Mouse (Mus musculus): ENCODE measurements around the gene Hipk2. TPM values are rescaled to one million over a fixed set of nuclear protein-coding genes. Genes with fewer than 3 reads are reported as not detected.
A peak's percentile ranks its signal among the peaks of the same experiment; 100 is the strongest.

Gene Hipk2
- polyA plus RNA-seq, 1 experiment from 2014 or later, result 28.0 TPM

DNA sequence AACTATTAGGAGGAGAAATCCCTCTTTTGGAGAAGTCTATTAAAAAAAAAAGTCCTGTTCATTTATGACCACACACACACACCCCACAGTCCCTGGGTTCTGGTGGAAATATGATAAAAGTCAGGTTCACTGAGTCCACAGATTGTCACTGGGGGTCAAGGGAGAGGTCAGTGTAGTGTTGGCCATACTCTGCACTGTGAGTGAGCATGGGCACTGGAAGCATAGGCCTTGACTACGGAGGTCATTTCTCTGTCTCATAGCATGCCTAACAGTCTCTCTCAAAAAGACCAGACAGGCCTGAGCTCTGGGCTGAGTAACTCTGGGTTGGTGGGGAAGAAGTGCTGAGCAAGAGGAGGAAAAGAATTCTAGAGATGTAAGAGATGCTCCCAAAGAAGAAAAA lies 2.6 kb downstream of the Hipk2 start:
- no peaks in the 10 kb centered on the region for H3K9me3 ChIP-seq (ENCODE audit: low read length)
- no peaks in the 10 kb centered on the region for H3K36me3 ChIP-seq (ENCODE audit: insufficient read depth, low read length)
- H3K27ac ChIP-seq (ENCODE audit: low read length), result no peak overlapping the region
- no peak for ATAC-seq (ENCODE audit: low FRiP score, low TSS enrichment)
- H3K4me1 ChIP-seq (ENCODE audit: insufficient read depth, low read length), result peaks cover 37% of the 10 kb centered on the region
- H3K4me3 ChIP-seq (ENCODE audit: low read length), result peak overlapping the region; percentile 98
- H3K4me2 ChIP-seq (replicated peaks; ENCODE audit: low read depth, low read length), result peak overlapping the region; percentile 69
- H3K9ac ChIP-seq (replicated peaks; ENCODE audit: low read length), result peak overlapping the region; percentile 99; the same call in 1 of the 2 replicates
- no peaks in the 10 kb centered on the region for H3K27me3 ChIP-seq (ENCODE audit: insufficient read depth, low read length)
- WGBS, result 47% methylated on average over 1 of the region's 1 CpGs

DNA sequence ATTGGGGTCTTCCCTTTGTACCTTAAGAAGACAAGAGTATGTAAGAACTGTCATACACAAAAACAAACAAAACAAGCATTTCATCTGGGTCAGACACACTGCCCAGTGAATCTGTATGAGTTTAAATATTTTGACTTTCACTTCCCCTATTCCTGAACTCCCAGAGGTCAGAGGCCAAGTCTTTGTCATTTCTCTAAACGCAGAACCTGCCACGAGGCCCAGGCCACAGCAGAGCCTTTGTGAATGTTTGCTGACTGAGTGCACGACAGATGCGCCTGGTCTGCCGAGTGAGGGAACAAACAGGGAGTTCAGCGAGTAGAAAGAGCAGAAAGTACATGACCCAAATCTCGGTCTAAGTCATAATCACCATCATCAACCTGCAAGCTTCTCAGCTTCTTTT lies 4.9 kb downstream of the Hipk2 start:
- no peaks in the 10 kb centered on the region for H3K9me3 ChIP-seq (ENCODE audit: low read length)
- H3K9ac ChIP-seq (replicated peaks; ENCODE audit: low read length), result no peak overlapping the region
- ATAC-seq (ENCODE audit: low FRiP score, low TSS enrichment), result no peak
- H3K27me3 ChIP-seq (ENCODE audit: insufficient read depth, low read length), result no peaks in the 10 kb centered on the region
- no peak overlapping the region for H3K27ac ChIP-seq (ENCODE audit: low read length)
- no peak overlapping the region for H3K4me2 ChIP-seq (replicated peaks; ENCODE audit: low read depth, low read length)
- no peaks in the 10 kb centered on the region for H3K36me3 ChIP-seq (ENCODE audit: insufficient read depth, low read length)
- WGBS, result 34% methylated on average over 7 of the region's 7 CpGs
- H3K4me1 ChIP-seq (ENCODE audit: insufficient read depth, low read length), result peaks cover 54% of the 10 kb centered on the region
- no peak overlapping the region for H3K4me3 ChIP-seq (ENCODE audit: low read length)

DNA sequence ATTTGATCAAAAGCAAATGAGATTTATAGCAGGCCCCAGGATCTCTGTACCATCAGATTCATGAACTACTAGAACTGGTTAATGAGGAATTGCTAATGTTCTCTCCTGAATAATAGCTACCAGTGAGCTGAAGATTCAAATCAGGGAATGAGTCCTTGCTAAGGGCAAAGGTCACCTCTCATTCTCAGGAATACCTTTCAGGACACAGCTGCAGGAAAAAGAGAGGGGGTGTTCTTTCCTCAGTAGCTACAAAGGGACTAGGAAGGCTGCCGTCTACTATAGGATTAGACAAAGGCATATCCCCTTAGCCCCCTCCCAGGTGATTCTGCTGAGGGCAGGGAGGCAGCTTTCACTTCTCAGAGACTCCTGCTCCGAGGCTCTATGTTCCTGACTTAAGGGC lies 5.9 kb downstream of the Hipk2 start:
- Histone ChIP-seq H3K9ac (replicated peaks; ENCODE audit: low read length) (no peak overlapping the region), H3K4me2 (replicated peaks; ENCODE audit: low read depth, low read length) (no peak overlapping the region), H3K27me3 (ENCODE audit: insufficient read depth, low read length) (no peaks in the 10 kb centered on the region), H3K27ac (ENCODE audit: low read length) (0 out of 2 replicates have a peak overlapping the region, but pooled peaks have one; percentile 16), H3K9me3 (ENCODE audit: low read length) (no peaks in the 10 kb centered on the region), H3K4me1 (ENCODE audit: insufficient read depth, low read length) (peaks cover 64% of the 10 kb centered on the region), H3K36me3 (ENCODE audit: insufficient read depth, low read length) (no peaks in the 10 kb centered on the region), H3K4me3 (ENCODE audit: low read length) (no peak overlapping the region)
- 57% methylated on average over 2 of the region's 2 CpGs for WGBS
- ATAC-seq (ENCODE audit: low FRiP score, low TSS enrichment), result no peak

DNA sequence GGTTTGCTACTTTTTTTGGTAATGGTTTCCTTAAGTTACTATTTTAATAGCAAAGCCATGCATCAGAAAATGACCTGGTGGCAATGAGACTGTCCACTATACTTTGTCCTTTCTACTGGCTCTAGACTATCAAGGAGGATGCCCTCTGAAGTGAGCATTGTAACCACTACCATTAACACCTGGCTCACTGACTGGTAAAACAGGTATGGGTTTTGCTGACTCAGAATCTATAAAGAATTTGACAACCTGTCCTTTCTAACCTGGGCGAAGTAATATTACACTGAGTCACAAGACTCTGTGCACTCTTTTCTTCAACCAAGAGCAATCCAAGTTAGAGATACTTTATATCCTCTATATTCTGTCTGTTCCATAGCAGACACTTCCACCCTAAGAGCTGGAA lies 7.0 kb downstream of the Hipk2 start:
- no peaks in the 10 kb centered on the region for H3K9me3 ChIP-seq (ENCODE audit: low read length)
- WGBS, result 86% methylated on average over 1 of the region's 1 CpGs

DNA sequence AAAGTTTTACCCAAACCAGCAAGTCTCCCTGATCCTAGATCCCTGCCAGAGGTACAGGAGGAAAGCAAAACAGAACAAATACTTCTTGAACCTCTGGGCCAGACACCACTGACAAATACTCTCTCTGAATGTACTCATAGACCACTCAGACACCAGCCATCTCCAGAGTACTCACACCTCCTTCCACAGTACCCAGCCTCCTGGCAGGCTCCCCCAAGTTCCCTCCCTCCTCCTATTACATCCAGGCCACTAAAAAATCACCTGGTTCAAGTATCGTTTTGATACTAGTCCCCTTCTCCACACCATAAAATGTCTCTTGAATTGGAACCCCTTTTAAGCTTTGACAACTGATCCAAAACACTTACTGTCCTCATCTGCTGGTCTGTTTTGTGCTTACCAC lies 8.7 kb downstream of the Hipk2 start:
- Histone ChIP-seq H3K4me1 (ENCODE audit: insufficient read depth, low read length) (peaks cover 57% of the 10 kb centered on the region), H3K27ac (ENCODE audit: low read length) (peak overlapping the region; percentile 40), H3K9me3 (ENCODE audit: low read length) (no peaks in the 10 kb centered on the region), H3K9ac (replicated peaks; ENCODE audit: low read length) (no peak overlapping the region), H3K4me2 (replicated peaks; ENCODE audit: low read depth, low read length) (no peak overlapping the region), H3K36me3 (ENCODE audit: insufficient read depth, low read length) (no peaks in the 10 kb centered on the region), H3K4me3 (ENCODE audit: low read length) (no peak overlapping the region), H3K27me3 (ENCODE audit: insufficient read depth, low read length) (no peaks in the 10 kb centered on the region)
- no peak for ATAC-seq (ENCODE audit: low FRiP score, low TSS enrichment)
- 32% methylated on average over 1 of the region's 1 CpGs for WGBS

More for the DNA sequence above, 7.0 kb downstream of the Hipk2 start:
- no peaks in the 10 kb centered on the region for H3K27me3 ChIP-seq (ENCODE audit: insufficient read depth, low read length)
- peaks cover 71% of the 10 kb centered on the region for H3K4me1 ChIP-seq (ENCODE audit: insufficient read depth, low read length)
- no peak overlapping the region for H3K4me3 ChIP-seq (ENCODE audit: low read length)
- H3K9ac ChIP-seq (replicated peaks; ENCODE audit: low read length), result no peak overlapping the region
- no peak overlapping the region for H3K4me2 ChIP-seq (replicated peaks; ENCODE audit: low read depth, low read length)
- H3K36me3 ChIP-seq (ENCODE audit: insufficient read depth, low read length), result no peaks in the 10 kb centered on the region
- ATAC-seq (ENCODE audit: low FRiP score, low TSS enrichment), result no peak
- no peak overlapping the region for H3K27ac ChIP-seq (ENCODE audit: low read length)

DNA sequence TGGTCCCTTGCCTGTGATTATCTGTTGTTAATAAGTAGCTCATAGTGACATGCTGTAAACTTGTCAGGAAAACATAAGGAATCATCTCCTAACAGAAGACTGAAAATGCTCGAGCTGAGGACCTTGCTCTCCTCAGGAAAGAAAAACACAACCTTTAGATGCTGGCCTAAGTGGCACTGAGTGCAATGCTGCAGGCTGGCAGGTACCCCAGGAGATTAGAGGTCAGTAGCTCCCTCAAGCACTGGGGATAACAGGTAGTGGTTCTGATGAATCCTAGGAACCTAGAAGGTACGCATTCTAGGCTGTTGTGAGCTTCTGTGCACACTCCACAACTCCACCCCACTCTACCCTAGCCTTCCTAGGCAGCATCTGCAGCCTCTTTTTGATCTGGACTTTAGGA lies 9.2 kb downstream of the Hipk2 start:
- peaks cover 51% of the 10 kb centered on the region for H3K4me1 ChIP-seq (ENCODE audit: insufficient read depth, low read length)
- no peak overlapping the region for H3K9ac ChIP-seq (replicated peaks; ENCODE audit: low read length)
- no peak overlapping the region for H3K4me2 ChIP-seq (replicated peaks; ENCODE audit: low read depth, low read length)
- peak overlapping the region; percentile 40; the same call in 1 of the 2 replicates for H3K27ac ChIP-seq (ENCODE audit: low read length)
- no peaks in the 10 kb centered on the region for H3K36me3 ChIP-seq (ENCODE audit: insufficient read depth, low read length)
- no peaks in the 10 kb centered on the region for H3K9me3 ChIP-seq (ENCODE audit: low read length)
- H3K4me3 ChIP-seq (ENCODE audit: low read length), result no peak overlapping the region
- WGBS, result 57% methylated on average over 2 of the region's 2 CpGs
- no peak for ATAC-seq (ENCODE audit: low FRiP score, low TSS enrichment)
- H3K27me3 ChIP-seq (ENCODE audit: insufficient read depth, low read length), result no peaks in the 10 kb centered on the region

DNA sequence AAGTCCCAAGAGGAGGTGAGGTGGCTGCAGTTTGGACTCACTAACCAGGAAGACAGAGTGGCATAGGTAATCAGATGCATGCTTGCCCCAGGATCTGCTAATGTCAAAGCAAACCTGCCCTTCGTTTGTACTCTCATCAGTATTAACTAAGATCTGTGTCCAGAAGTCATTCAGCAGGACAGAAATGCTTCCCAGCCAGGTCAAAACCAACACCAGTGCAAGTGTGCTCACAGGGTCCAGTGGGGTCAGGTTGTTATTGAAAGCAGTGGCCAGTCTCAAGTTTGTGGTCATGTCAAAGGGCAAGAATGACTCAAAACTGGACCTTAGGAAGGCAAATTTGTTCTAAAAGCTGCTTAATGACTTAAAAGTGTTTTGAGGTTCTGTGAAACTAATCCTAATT lies 9.6 kb downstream of the Hipk2 start:
- Histone ChIP-seq H3K4me3 (ENCODE audit: low read length) (no peak overlapping the region), H3K27me3 (ENCODE audit: insufficient read depth, low read length) (no peaks in the 10 kb centered on the region), H3K9ac (replicated peaks; ENCODE audit: low read length) (no peak overlapping the region), H3K27ac (ENCODE audit: low read length) (peak overlapping the region; percentile 40; the same call in 1 of the 2 replicates), H3K4me1 (ENCODE audit: insufficient read depth, low read length) (peaks cover 47% of the 10 kb centered on the region), H3K36me3 (ENCODE audit: insufficient read depth, low read length) (no peaks in the 10 kb centered on the region), H3K9me3 (ENCODE audit: low read length) (no peaks in the 10 kb centered on the region), H3K4me2 (replicated peaks; ENCODE audit: low read depth, low read length) (no peak overlapping the region)
- ATAC-seq (ENCODE audit: low FRiP score, low TSS enrichment), result no peak
- WGBS, result 42% methylated on average over 1 of the region's 1 CpGs

DNA sequence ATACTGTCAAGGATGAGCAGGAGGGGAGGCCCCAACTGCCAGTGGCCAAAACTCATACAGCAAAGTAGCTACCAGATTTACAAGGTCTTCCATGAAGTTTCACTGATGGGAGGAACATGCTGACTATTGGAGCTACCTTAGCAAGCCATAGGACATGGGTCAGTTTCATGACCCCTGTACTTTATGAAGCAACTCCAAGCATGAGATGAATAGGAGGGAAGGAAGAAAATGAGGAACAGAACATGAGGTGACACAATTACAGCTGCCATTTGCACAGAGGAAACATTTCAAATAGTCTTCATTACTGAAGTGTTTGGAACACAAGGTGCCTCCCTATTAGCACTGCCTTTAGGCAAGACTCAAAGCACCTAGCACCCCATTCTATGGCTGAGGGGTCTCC lies 10.2 kb downstream of the Hipk2 start:
- no peak for ATAC-seq (ENCODE audit: low FRiP score, low TSS enrichment)
- peaks cover 47% of the 10 kb centered on the region for H3K4me1 ChIP-seq (ENCODE audit: insufficient read depth, low read length)
- H3K4me2 ChIP-seq (replicated peaks; ENCODE audit: low read depth, low read length), result no peak overlapping the region
- H3K36me3 ChIP-seq (ENCODE audit: insufficient read depth, low read length), result no peaks in the 10 kb centered on the region
- peak overlapping the region; percentile 6; the same call in 1 of the 2 replicates for H3K27ac ChIP-seq (ENCODE audit: low read length)
- no peak overlapping the region for H3K9ac ChIP-seq (replicated peaks; ENCODE audit: low read length)
- H3K9me3 ChIP-seq (ENCODE audit: low read length), result no peaks in the 10 kb centered on the region
- no peak overlapping the region for H3K4me3 ChIP-seq (ENCODE audit: low read length)
- H3K27me3 ChIP-seq (ENCODE audit: insufficient read depth, low read length), result no peaks in the 10 kb centered on the region

DNA sequence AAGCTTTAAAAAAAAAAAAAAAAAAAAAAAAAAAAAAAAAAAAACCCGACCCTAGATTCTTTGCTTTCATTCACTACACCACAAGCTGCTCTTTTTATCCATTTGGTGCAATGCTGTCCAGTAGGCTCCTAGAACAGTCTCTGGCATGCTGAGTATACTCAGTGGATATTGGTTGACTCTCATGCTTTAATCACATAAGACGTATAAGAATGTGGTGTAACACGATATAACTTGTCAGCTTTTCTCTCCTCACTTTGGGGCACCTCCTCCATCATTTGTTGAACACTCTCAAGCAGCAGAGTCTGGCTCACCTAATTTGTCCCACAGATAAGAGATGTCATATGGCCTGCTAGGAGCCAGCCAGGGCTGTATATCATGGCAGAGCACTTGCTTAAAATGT lies 12.4 kb downstream of the Hipk2 start:
- Histone ChIP-seq H3K27ac (ENCODE audit: low read length) (no peak overlapping the region), H3K4me2 (replicated peaks; ENCODE audit: low read depth, low read length) (no peak overlapping the region), H3K36me3 (ENCODE audit: insufficient read depth, low read length) (no peaks in the 10 kb centered on the region), H3K4me3 (ENCODE audit: low read length) (no peak overlapping the region), H3K9me3 (ENCODE audit: low read length) (no peaks in the 10 kb centered on the region), H3K9ac (replicated peaks; ENCODE audit: low read length) (no peak overlapping the region), H3K27me3 (ENCODE audit: insufficient read depth, low read length) (no peaks in the 10 kb centered on the region), H3K4me1 (ENCODE audit: insufficient read depth, low read length) (peaks cover 38% of the 10 kb centered on the region)
- ATAC-seq (ENCODE audit: low FRiP score, low TSS enrichment), result no peak
- WGBS, result 33% methylated on average over 3 of the region's 3 CpGs

DNA sequence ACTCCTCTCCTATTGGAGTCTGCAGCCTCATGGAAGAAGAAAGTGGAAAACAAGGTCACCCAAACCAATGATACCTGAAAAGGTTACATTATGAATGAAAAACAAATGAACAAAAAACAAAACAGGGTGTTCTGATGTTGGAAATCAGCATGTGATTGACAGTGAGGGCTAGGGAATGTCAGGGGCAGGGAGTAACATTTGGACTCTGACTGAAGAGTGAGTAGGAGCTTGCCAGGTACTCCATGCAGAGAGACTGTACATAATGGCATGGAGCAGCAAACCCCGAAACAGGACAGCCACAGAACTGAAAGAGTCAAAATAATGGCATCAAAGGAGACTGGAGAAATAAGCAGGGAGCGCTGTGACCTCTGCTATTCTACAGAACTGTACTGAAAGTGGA lies 15.7 kb downstream of the Hipk2 start:
- Histone ChIP-seq H3K27ac (ENCODE audit: low read length) (no peak overlapping the region), H3K9me3 (ENCODE audit: low read length) (no peaks in the 10 kb centered on the region), H3K27me3 (ENCODE audit: insufficient read depth, low read length) (no peaks in the 10 kb centered on the region), H3K4me3 (ENCODE audit: low read length) (no peak overlapping the region), H3K36me3 (ENCODE audit: insufficient read depth, low read length) (no peaks in the 10 kb centered on the region), H3K4me2 (replicated peaks; ENCODE audit: low read depth, low read length) (no peak overlapping the region), H3K9ac (replicated peaks; ENCODE audit: low read length) (no peak overlapping the region), H3K4me1 (ENCODE audit: insufficient read depth, low read length) (peaks cover 10% of the 10 kb centered on the region)
- ATAC-seq (ENCODE audit: low FRiP score, low TSS enrichment), result no peak
- 90% methylated on average over 2 of the region's 2 CpGs for WGBS

Measured in kidney, embryonic 16.5 days (tissue).